Mouse (Mus musculus) liver, embryonic 14.5 days (tissue): ENCODE results near the gene Ereg. TPM values are rescaled to one million over a fixed set of nuclear protein-coding genes. Genes with fewer than 3 reads are reported as not detected.

Source experiments
- ATAC-seq: fragments of 200-750 bp; cut with Nextera tagmentation; 2 replicates; pipeline ENCODE4 v1.8.0; 2017; ENCODE audit warnings: moderate number of reproducible peaks, mild to moderate bottlenecking, moderate library complexity; ENCODE audit not compliant: insufficient read depth
- DNase-seq, 3 experiments: peaks; one replicate each; pipeline ENCODE4 v3.0.0-alpha.2; 2012 to 2013; ENCODE audit warnings: low read depth in 3 of 3, low spot score in 3 of 3
- H3K27ac ChIP-seq: fragments of 300-500 bp; sonication (generic); 2 replicates; pipeline ENCODE4 v1.5.1; 2014; ENCODE audit warnings: moderate library complexity, mild to moderate bottlenecking, control low read depth, inconsistent platforms
- H3K27me3 ChIP-seq: fragments of 300-500 bp; sonication (generic); 2 replicates; pipeline ENCODE4 v1.6.1; 2014; ENCODE audit warnings: mild to moderate bottlenecking, low read length, moderate library complexity; ENCODE audit not compliant: control insufficient read depth, insufficient read depth
- H3K36me3 ChIP-seq: fragments of 300-500 bp; sonication (generic); replicated peaks from 2 replicates; pipeline ENCODE4 v1.6.1; 2014; ENCODE audit warnings: low read depth; ENCODE audit not compliant: control insufficient read depth, insufficient read depth
- H3K4me1 ChIP-seq, 2 experiments: fragments of 200-500 bp in 1 of 2; fragments of 300-500 bp in 1 of 2; sonication (generic) in 1 of 2; replicated peaks; 2 replicates each; pipeline ENCODE4 v1.6.1; 2012 to 2014; ENCODE audit warnings: antibody characterized with exemption in 1 of 2, inconsistent platforms in 1 of 2, low read length in 1 of 2; ENCODE audit not compliant: control insufficient read depth in 2 of 2, insufficient read depth in 2 of 2
- H3K4me2 ChIP-seq: fragments of 300-500 bp; sonication (generic); 2 replicates; pipeline ENCODE4 v1.6.1; 2014; ENCODE audit warnings: low read depth, mild to moderate bottlenecking, control low read depth, moderate library complexity
- H3K4me3 ChIP-seq, 2 experiments: fragments of 200-500 bp in 1 of 2; fragments of 300-500 bp in 1 of 2; sonication (generic) in 1 of 2; 2 replicates each; pipeline ENCODE4 v1.5.1; 2012 to 2014; ENCODE audit warnings: low read depth in 2 of 2, low read length in 2 of 2, mild to moderate bottlenecking in 2 of 2, control low read depth in 1 of 2, inconsistent platforms in 1 of 2, moderate library complexity in 1 of 2; ENCODE audit not compliant: insufficient read depth in 1 of 2
- H3K9ac ChIP-seq: fragments of 300-500 bp; sonication (generic); replicated peaks from 2 replicates; pipeline ENCODE4 v1.6.1; 2014; ENCODE audit warnings: mild to moderate bottlenecking, control low read depth, moderate library complexity
- H3K9me3 ChIP-seq: fragments of 300-500 bp; sonication (generic); 2 replicates; pipeline ENCODE4 v1.6.1; 2016; ENCODE audit warnings: low read length, mixed read lengths; ENCODE audit not compliant: control insufficient read depth
- CTCF ChIP-seq: IDR thresholded peaks from 2 replicates; pipeline ENCODE4 v1.5.1; 2016; ENCODE audit warnings: antibody characterized with exemption, low read depth, control low read depth
- EP300 ChIP-seq: IDR thresholded peaks from 2 replicates; pipeline ENCODE4 v1.6.1; 2016; ENCODE audit warnings: antibody characterized with exemption, low read depth
- WGBS: fragments of 180-500 bp; shearing (Covaris S2); extraction: QIAGEN DNeasy Blood & Tissue Kit; methylation state at CpG from one replicate; pipeline ENCODE4 v1.1.7; 2014; ENCODE audit not compliant: insufficient replicate concordance; 5-methylcytosine and 5-hydroxymethylcytosine counted together
- polyA plus RNA-seq, 2 experiments: library from polyadenylated mRNA; depleted of rRNA in 1 of 2; stranded (reverse) in 1 of 2; unstranded in 1 of 2; fragments of >200 nt; fragmentation: Nextera tagmentation in 1 of 2; extraction: Ambion mirVana in 1 of 2; gene quantifications; 2 replicates each; pipeline versions ENCODE4 v1.2.1 to v1.2.3; 2012 to 2014

Gene Ereg
- polyA plus RNA-seq, 2 experiments: 0.06 to 0.14 TPM

DNA sequence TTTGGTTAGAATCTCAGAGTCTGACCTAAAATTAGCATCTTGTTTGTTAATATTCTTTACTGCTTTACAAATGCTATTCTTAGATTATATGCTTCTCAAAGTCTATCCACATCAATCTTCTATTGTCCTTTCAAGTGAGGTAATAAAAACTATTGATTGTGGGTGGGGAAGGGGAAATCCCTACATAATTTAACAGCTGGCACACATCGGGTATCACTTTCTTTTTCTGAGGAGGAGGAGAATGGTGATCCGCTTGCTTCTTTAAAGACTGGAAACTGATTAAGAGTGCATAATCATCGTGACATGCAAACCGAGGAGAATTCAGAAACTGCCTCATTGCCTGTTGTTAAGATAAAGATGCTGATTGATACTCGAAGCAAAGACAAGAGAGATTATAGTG, 31.8 kb downstream of the Ereg start:
- no peak for ATAC-seq
- Histone ChIP-seq H3K9me3 (no peaks in the 10 kb centered on the region), H3K27ac (no peak overlapping the region), H3K36me3 (no peaks in the 10 kb centered on the region), H3K9ac (no peak overlapping the region), H3K4me3 (no peak overlapping the region), H3K4me1 (no peaks in the 10 kb centered on the region), H3K27me3 (no peaks in the 10 kb centered on the region), H3K4me2 (no peak overlapping the region)
- 56% methylated on average over 5 of the region's 5 CpGs for WGBS
- no peak for DNase-seq
- no peak for TF ChIP-seq EP300
- no peak for TF ChIP-seq CTCF

DNA sequence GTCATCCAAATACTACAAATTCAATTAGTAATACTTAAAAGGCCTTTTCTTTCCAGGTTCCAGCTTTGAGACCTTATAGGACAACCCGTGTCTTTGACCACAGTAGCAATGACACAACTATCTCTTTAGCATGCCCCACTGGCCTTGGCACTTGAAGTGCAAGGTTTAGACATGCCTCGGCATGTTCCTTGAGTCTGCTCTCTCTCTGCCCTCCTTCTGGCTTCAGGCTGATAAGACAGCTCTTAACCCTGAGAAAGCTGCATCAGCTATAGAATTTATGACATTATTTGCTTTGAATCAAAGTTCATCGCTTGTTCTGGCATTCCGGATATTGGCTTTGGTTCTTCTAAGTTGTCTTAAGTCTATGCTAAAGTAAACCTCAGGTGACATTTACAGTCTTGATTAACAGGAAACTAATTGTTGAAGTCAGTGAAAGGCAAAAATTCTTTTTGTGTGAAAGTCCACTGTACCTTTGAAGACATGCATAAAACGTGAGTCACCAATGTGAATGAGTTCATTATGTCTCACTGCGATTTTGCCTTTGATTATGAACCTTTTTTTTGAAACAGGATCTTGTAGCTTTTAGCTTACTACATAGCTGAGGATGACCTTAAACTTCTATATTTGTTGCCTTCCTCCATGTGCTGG, 35.7 kb downstream of the Ereg start:
- DNase-seq (no peak), ATAC-seq (no peak)
- Histone ChIP-seq H3K4me1 (no peaks in the 10 kb centered on the region), H3K9me3 (no peaks in the 10 kb centered on the region), H3K27me3 (no peaks in the 10 kb centered on the region), H3K36me3 (no peaks in the 10 kb centered on the region), H3K27ac (no peak overlapping the region), H3K4me2 (no peak overlapping the region), H3K4me3 (no peak overlapping the region), H3K9ac (no peak overlapping the region)
- 67% methylated on average over 6 of the region's 6 CpGs for WGBS
- TF ChIP-seq EP300: no peak
- no peak for TF ChIP-seq CTCF

DNA sequence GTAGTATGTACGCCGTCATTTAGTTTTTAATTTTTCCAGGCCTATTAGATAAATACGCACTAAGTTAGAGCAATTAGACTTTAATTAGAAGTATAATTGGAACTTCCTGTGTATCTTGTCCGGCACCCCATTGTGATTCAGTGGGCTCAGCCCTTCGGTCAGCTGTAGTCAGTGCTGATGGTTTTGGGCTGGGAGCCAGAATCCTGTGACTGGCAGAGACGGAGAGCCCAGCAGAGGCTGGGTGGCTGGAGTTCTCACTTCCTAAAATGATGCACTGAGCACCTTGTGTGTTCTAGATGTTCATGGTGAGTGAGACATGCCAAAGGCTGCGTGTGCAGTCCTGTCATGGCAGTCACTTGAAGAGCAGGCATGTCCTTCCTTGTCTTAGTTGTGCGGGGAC, 36.6 kb downstream of the Ereg start:
- no peak for TF ChIP-seq CTCF
- no peak for TF ChIP-seq EP300
- Histone ChIP-seq H3K27ac (no peak overlapping the region), H3K4me2 (no peak overlapping the region), H3K36me3 (no peaks in the 10 kb centered on the region), H3K9me3 (no peaks in the 10 kb centered on the region), H3K4me3 (no peak overlapping the region), H3K4me1 (no peaks in the 10 kb centered on the region), H3K27me3 (no peaks in the 10 kb centered on the region), H3K9ac (no peak overlapping the region)
- WGBS: 75% methylated on average over 8 of the region's 8 CpGs
- ATAC-seq: no peak
- DNase-seq: no peak

DNA sequence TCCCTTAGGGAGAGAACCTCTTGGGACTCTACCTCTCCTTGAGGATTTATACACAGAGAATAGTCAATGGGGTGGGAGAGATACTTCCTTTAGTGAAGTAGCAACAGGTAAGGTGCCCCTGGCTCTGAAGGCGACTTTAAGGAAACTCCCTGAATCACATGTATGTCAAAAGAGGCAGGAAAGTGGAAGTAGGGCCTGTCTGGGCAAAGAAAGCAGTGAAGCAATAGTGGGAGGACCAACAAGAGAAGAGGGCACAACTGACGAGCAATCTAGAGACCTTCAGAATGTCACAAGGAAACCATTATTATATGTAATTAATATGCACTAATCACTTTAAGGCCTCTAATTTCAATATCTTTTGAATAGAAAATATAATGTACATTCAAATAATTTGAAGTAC, 39.5 kb downstream of the Ereg start:
- Histone ChIP-seq H3K36me3 (no peaks in the 10 kb centered on the region), H3K9ac (no peak overlapping the region), H3K27ac (no peak overlapping the region), H3K4me1 (no peaks in the 10 kb centered on the region), H3K4me3 (no peak overlapping the region), H3K4me2 (no peak overlapping the region), H3K27me3 (no peaks in the 10 kb centered on the region), H3K9me3 (no peaks in the 10 kb centered on the region)
- WGBS: 36% methylated on average over 2 of the region's 2 CpGs
- DNase-seq (no peak), ATAC-seq (no peak)
- no peak for TF ChIP-seq EP300
- TF ChIP-seq CTCF: no peak

DNA sequence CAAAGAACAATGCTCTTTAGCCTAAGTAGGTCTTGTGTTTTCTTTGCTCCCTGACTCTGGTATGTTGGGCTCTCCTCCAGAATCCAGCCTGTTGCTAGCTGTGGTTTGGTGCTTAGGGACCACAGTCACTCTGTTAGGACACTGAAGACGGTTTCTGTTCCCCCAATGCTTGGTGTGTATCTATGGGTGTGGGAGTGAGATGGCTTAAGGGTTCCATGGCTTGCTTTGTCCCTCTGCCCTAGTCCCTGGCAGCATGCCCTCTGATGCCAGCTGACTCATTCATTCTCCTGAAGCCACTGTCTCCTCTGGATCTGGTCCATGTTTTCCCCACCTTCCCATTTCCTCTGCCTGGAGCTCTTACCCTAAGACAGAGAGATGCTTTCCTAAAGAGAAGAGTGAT, 40.2 kb downstream of the Ereg start:
- ATAC-seq: no peak
- no peak overlapping the region for H3K9ac ChIP-seq
- WGBS: 39% methylated on average over 1 of the region's 1 CpGs

More for the DNA sequence above, 40.2 kb downstream of the Ereg start:
- no peaks in the 10 kb centered on the region for H3K4me1 ChIP-seq
- H3K9me3 ChIP-seq: no peaks in the 10 kb centered on the region
- no peak overlapping the region for H3K4me2 ChIP-seq
- H3K4me3 ChIP-seq: no peak overlapping the region
- H3K27me3 ChIP-seq: no peaks in the 10 kb centered on the region
- H3K27ac ChIP-seq: no peak overlapping the region
- TF ChIP-seq CTCF (no peak), EP300 (no peak)
- no peak for DNase-seq
- H3K36me3 ChIP-seq: no peaks in the 10 kb centered on the region
